Mouse (Mus musculus) heart, embryonic 16.5 days (tissue): Measurements from ENCODE around the gene Wdr31. TPM values are rescaled to one million over a fixed set of nuclear protein-coding genes. Genes with fewer than 3 reads are reported as not detected.

Experiments
- ATAC-seq: fragments of 200-750 bp; cut with Nextera tagmentation; replicated peaks from 2 replicates; pipeline ENCODE4 v1.8.0; 2017; ENCODE audit warnings: moderate number of reproducible peaks; ENCODE audit not compliant: insufficient read depth, low FRiP score; ENCODE audit errors: extremely low read depth
- H3K27ac ChIP-seq: fragments of 300-500 bp; sonication (generic); 2 replicates; pipeline ENCODE4 v1.5.1; 2014; ENCODE audit warnings: mild to moderate bottlenecking, low read length, control low read depth, moderate library complexity
- H3K27me3 ChIP-seq: fragments of 300-500 bp; sonication (generic); 2 replicates; pipeline ENCODE4 v1.6.1; 2014; ENCODE audit warnings: low read length, mixed read lengths; ENCODE audit not compliant: control insufficient read depth, insufficient read depth
- H3K36me3 ChIP-seq: fragments of 300-500 bp; sonication (generic); 2 replicates; pipeline ENCODE4 v1.6.1; 2014; ENCODE audit not compliant: control insufficient read depth, insufficient read depth
- H3K4me1 ChIP-seq: fragments of 300-500 bp; sonication (generic); 2 replicates; pipeline ENCODE4 v1.6.1; 2014; ENCODE audit warnings: low read length, mixed read lengths; ENCODE audit not compliant: control insufficient read depth, insufficient read depth
- H3K4me2 ChIP-seq: fragments of 300-500 bp; sonication (generic); 2 replicates; pipeline ENCODE4 v1.6.1; 2014; ENCODE audit warnings: low read depth, mild to moderate bottlenecking, control low read depth, low read length
- H3K4me3 ChIP-seq: fragments of 300-500 bp; sonication (generic); 2 replicates; pipeline ENCODE4 v1.5.1; 2014; ENCODE audit warnings: mild to moderate bottlenecking, control low read depth, low read length
- H3K9ac ChIP-seq: fragments of 300-500 bp; sonication (generic); 2 replicates; pipeline ENCODE4 v1.6.1; 2014; ENCODE audit warnings: low read length, control low read depth
- H3K9me3 ChIP-seq: fragments of 300-500 bp; sonication (generic); replicated peaks from 2 replicates; pipeline ENCODE4 v1.6.1; 2016; ENCODE audit warnings: low read length; ENCODE audit not compliant: control insufficient read depth
- WGBS: fragments of 180-500 bp; shearing (Covaris S2); extraction: QIAGEN DNeasy Blood & Tissue Kit; methylation state at CpG from one replicate; pipeline ENCODE4 v1.1.7; 2014; 5-methylcytosine and 5-hydroxymethylcytosine counted together
- polyA plus RNA-seq: library from polyadenylated mRNA; unstranded; fragments of >200 nt; fragmentation: Nextera tagmentation; extraction: Ambion mirVana; gene quantifications from 2 replicates; pipeline ENCODE4 v1.2.1, GENCODE M21; 2015

Gene Wdr31
- polyA plus RNA-seq, 1 experiment from 2014 or later: 3.1 TPM

GRCm38 (mm10) chr4:62437871-62438270 lies 32.8 kb downstream of the Wdr31 start:
- H3K27me3 ChIP-seq: no peaks in the 10 kb centered on the region
- H3K4me2 ChIP-seq: no peak overlapping the region
- H3K36me3 ChIP-seq: no peaks in the 10 kb centered on the region
- no peak overlapping the region for H3K9ac ChIP-seq
- WGBS: 70% methylated on average over 7 of the region's 7 CpGs
- no peaks in the 10 kb centered on the region for H3K4me1 ChIP-seq
- no peak for ATAC-seq
- H3K9me3 ChIP-seq: no peaks in the 10 kb centered on the region
- H3K27ac ChIP-seq: no peak overlapping the region
- H3K4me3 ChIP-seq: no peak overlapping the region

DNA sequence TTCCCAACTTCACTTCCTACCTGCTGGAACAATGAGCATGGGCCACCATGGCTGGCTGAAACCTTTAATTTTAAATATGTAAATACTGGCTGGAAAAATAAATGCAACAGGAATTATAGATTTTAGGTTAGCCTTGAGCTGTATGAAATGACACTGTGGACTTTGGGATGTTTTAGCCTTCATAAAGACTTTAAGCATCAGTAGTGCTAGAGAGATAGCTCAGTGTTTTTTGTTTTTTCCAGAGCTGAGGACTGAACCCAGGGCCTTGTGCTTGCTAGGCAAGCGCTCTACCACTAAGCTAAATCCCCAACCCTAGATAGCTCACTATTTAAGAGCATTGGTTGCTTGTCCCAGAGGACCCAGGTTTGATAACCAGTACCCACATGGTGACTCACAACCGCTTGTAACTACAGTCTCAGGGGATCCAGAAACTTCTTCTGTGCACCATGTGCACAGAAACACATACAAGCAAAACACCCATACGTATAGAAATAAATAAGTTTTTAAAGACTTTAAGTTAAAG lies 33.4 kb downstream of the Wdr31 start:
- no peaks in the 10 kb centered on the region for H3K4me1 ChIP-seq
- WGBS: 83% methylated on average over 3 of the region's 3 CpGs
- no peaks in the 10 kb centered on the region for H3K9me3 ChIP-seq
- no peak overlapping the region for H3K4me2 ChIP-seq
- no peak overlapping the region for H3K27ac ChIP-seq
- H3K9ac ChIP-seq: no peak overlapping the region
- no peaks in the 10 kb centered on the region for H3K27me3 ChIP-seq
- no peak for ATAC-seq
- no peak overlapping the region for H3K4me3 ChIP-seq
- H3K36me3 ChIP-seq: no peaks in the 10 kb centered on the region

DNA sequence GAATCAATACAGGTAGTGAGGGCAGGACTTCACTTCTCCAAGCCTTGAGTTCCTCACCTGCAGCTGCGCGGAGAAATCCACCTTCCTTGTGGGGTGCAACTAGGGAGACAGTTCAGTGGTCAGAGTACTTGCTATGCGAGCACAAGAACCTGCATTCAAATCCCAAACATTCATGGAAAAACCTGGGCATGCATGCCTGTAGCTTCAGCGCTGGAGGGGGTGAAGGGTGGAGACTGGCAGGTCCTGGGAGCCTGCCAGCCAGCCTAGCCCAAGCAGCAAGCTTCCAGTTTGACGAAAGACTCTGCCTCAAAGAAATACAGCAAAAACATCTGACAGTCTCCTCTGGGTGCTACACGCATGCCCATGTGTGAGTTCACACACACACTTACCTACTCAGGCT lies 35.6 kb downstream of the Wdr31 start, which contains the start of gene Rnf183:
Gene Rnf183 (minus strand): TSS at position 172 of the 400 bp plus-strand sequence.
- Histone ChIP-seq H3K4me2 (no peak within 1 kb of the TSS), H3K4me3 (no peak within 1 kb of the TSS), H3K9me3 (no peaks in the 10 kb centered on the region), H3K4me1 (no peaks in the 10 kb centered on the region), H3K27me3 (no peaks in the 10 kb centered on the region), H3K27ac (no peak within 1 kb of the TSS), H3K36me3 (no peaks in the 10 kb centered on the region), H3K9ac (no peak within 1 kb of the TSS)
- 73% methylated on average over 6 of the region's 6 CpGs for WGBS
- ATAC-seq: no peak

GRCm38 (mm10) chr4:62433939-62434870 lies 36.5 kb downstream of the Wdr31 start:
- Histone ChIP-seq H3K4me1 (no peaks in the 10 kb centered on the region), H3K4me3 (no peak overlapping the region), H3K4me2 (no peak overlapping the region), H3K27ac (no peak overlapping the region), H3K36me3 (no peaks in the 10 kb centered on the region), H3K27me3 (no peaks in the 10 kb centered on the region), H3K9me3 (no peaks in the 10 kb centered on the region), H3K9ac (no peak overlapping the region)
- WGBS: 63% methylated on average over 7 of the region's 7 CpGs
- ATAC-seq: no peak

DNA sequence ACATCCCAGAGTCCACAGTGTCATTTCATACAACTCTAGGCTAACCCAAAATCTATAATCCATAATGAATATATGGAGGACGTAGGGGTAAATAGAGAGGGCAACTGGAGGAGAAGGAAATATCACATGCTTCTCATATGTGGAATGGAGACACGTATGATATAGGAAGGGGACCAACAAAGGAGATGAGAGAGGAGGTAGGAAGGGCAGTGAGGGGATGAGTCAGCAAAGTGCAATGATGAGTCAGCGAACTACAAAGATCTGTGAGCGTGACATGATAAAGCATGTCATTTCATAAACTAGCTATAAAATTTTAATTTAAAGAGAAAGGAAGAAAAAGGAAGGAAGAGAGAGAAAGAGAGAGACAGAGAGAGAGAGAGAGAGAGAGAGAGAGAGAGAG lies 39.2 kb downstream of the Wdr31 start:
- ATAC-seq: no peak
- H3K9ac ChIP-seq: no peak overlapping the region
- H3K4me2 ChIP-seq: no peak overlapping the region
- no peak overlapping the region for H3K4me3 ChIP-seq
- no peaks in the 10 kb centered on the region for H3K36me3 ChIP-seq
- H3K27me3 ChIP-seq: no peaks in the 10 kb centered on the region
- H3K4me1 ChIP-seq: no peaks in the 10 kb centered on the region
- H3K27ac ChIP-seq: no peak overlapping the region
- H3K9me3 ChIP-seq: no peaks in the 10 kb centered on the region
- 69% methylated on average over 4 of the region's 4 CpGs for WGBS

- Histone ChIP-seq H3K27me3 (no peaks in the 10 kb centered on the region), H3K9me3 (no peaks in the 10 kb centered on the region), H3K4me1 (no peaks in the 10 kb centered on the region), H3K4me3 (no peak overlapping the region), H3K36me3 (no peaks in the 10 kb centered on the region), H3K9ac (no peak overlapping the region), H3K4me2 (no peak overlapping the region), H3K27ac (no peak overlapping the region)
- ATAC-seq: no peak
Observed at GRCm38 (mm10) chr4:62430678-62431077, 40.0 kb downstream of the Wdr31 start.

- no peaks in the 10 kb centered on the region for H3K4me1 ChIP-seq
- no peaks in the 10 kb centered on the region for H3K27me3 ChIP-seq
- ATAC-seq: no peak
- no peak overlapping the region for H3K4me2 ChIP-seq
- peaks cover 8% of the 10 kb centered on the region for H3K36me3 ChIP-seq
- H3K27ac ChIP-seq: no peak overlapping the region
- H3K9ac ChIP-seq: no peak overlapping the region
- WGBS: 80% methylated on average over 9 of the region's 9 CpGs
- H3K4me3 ChIP-seq: no peak overlapping the region
- H3K9me3 ChIP-seq: no peaks in the 10 kb centered on the region
Observed at GRCm38 (mm10) chr4:62429616-62430015, 41.1 kb downstream of the Wdr31 start.

DNA sequence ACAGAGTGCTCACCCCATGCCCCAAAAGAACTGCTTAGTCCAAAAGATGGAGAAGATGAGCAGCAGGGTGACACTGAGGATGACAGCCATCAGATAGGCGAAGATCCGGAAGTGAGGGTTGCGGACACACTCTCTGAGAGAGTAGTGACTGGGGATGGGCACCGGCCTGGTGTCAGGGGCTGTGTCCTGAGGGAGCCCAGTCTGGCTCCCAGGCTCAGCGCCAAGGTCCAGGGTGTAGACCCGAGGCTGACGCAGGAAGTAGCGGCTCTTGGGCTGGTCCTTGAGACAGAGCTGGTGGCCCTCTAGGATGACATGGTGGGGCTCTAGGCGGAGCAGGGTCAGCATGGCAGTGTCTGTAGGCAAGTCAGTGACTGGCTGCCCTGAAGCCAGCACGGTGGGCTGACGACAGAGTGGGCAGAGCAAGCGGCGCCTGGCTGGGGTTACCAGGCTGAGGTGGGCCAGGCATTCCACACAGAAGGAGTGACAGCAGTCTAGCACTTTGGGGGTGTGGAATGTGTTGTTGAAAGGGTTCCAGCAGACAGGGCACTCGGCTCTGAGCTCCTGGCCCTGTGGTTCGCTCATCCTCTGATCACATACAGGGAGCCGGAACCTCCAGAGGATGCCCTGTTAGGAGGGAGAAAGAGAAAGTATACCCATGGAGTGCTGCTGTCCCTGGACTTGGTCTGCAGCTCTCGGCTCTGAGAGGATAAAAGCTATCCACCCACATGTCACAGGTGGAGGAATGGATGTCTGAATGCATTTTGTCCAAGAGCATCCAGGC lies 42.5 kb downstream of the Wdr31 start:
- peaks cover 20% of the 10 kb centered on the region for H3K36me3 ChIP-seq
- H3K4me3 ChIP-seq: peak overlapping the region; percentile 19; the same call in 1 of the 2 replicates
- H3K4me2 ChIP-seq: peak overlapping the region; percentile 43
- H3K9ac ChIP-seq: no peak overlapping the region
- no peaks in the 10 kb centered on the region for H3K9me3 ChIP-seq
- 54% methylated on average over 17 of the region's 17 CpGs for WGBS
- no peak for ATAC-seq
- H3K4me1 ChIP-seq: no peaks in the 10 kb centered on the region
- H3K27ac ChIP-seq: no peak overlapping the region
- no peaks in the 10 kb centered on the region for H3K27me3 ChIP-seq

DNA sequence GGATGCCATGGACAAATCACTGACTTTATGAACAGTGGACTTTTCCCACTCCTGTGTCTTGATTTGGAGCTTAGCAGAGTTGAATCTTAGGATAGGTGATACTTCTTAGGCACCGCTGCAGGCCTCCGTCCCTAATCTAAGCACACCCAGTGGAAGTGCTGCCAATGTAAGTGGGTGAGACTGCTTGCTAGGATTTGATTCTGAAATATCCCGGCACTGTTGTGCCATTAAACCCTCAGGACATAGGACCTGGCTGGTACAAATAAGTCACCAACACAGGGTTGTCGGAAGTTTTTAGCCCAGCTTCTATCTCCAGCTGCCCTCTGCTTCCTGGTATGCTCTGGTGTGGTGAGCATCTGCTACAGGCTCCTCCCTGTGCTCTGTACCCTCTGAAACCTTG lies 44.8 kb downstream of the Wdr31 start:
- no peak overlapping the region for H3K4me2 ChIP-seq
- H3K36me3 ChIP-seq: peaks cover 39% of the 10 kb centered on the region
- ATAC-seq: no peak
- H3K27ac ChIP-seq: no peak overlapping the region
- 93% methylated on average over 4 of the region's 4 CpGs for WGBS
- H3K9me3 ChIP-seq: no peaks in the 10 kb centered on the region
- no peak overlapping the region for H3K9ac ChIP-seq
- no peak overlapping the region for H3K4me3 ChIP-seq
- H3K27me3 ChIP-seq: no peaks in the 10 kb centered on the region
- no peaks in the 10 kb centered on the region for H3K4me1 ChIP-seq
